8 mouse cellular contexts compared by ENCODE assay signal in genomic region chr19:4854552-4855469, GRCm38 (mm10). TPM values are rescaled to one million over a fixed set of nuclear protein-coding genes. Genes with fewer than 3 reads are reported as not detected.
DNase-seq lines count a peak whose midpoint lies in the region; ATAC-seq and TF ChIP-seq lines count a peak whose summit lies in the region.

TSS of gene Ctsf (plus strand) at chr19:4855130.

- H3K4me2 ChIP-seq in liver, postnatal 0 days (ENCODE audit: low read depth, low read length), result peak within 1 kb of the TSS; percentile 95

- ATAC-seq in liver, postnatal 0 days, result peak; percentile 70

- 5% methylated on average over 45 of the region's 45 CpGs for WGBS in liver, postnatal 0 days (ENCODE audit: insufficient replicate concordance)
- WGBS in olfactory bulb, adult 2 months, result 2% methylated on average over 45 of the region's 45 CpGs

- TF ChIP-seq EP300 in liver, postnatal 0 days (IDR thresholded peaks at IDR 0.05; ENCODE audit: low read depth), result no peak

- H3K36me3 ChIP-seq in liver, postnatal 0 days (replicated peaks; ENCODE audit: insufficient read depth, low read length), result peaks cover 4% of the 10 kb centered on the region; the same call in 1 of the 2 replicates

- peak; percentile 61 for TF ChIP-seq POLR2A in olfactory bulb, adult 2 months (IDR thresholded peaks at IDR 0.05; ENCODE audit: insufficient read depth, low read depth, low read length)

- H3K27ac ChIP-seq in layer of hippocampus, adult 2 months, result peak within 1 kb of the TSS; percentile 95
- peak within 1 kb of the TSS; percentile 60; the same call in 1 of the 2 replicates for H3K27ac ChIP-seq in liver, postnatal 0 days (ENCODE audit: low read depth)
- peak within 1 kb of the TSS; percentile 73 for H3K27ac ChIP-seq in olfactory bulb, adult 2 months (ENCODE audit: insufficient read depth, low read depth, low read length)

- no peak; the same call in 1 of the 2 replicates for TF ChIP-seq CTCF in layer of hippocampus, adult 2 months (conservative IDR thresholded peaks at IDR 0.05)
- TF ChIP-seq CTCF in liver, postnatal 0 days (IDR thresholded peaks at IDR 0.05; ENCODE audit: low read depth), result no peak
- TF ChIP-seq CTCF in olfactory bulb, adult 2 months (IDR thresholded peaks at IDR 0.05; ENCODE audit: insufficient read depth, low read depth, low read length), result no peak

- DNase-seq in R1 (ENCODE audit: low read depth, low spot score), result peak; percentile 83
- DNase-seq in cerebellum, postnatal 14 days, result peak; percentile 94 to 95
- peak; percentile 86 to 93 for DNase-seq in frontal cortex, adult 2 months (ENCODE audit: extremely low spot score in 1 of 2, low spot score in 1 of 2)
- peak; percentile 85 for DNase-seq in heart, postnatal 4 days
- peak; percentile 91 for DNase-seq in layer of hippocampus, adult 2 months (ENCODE audit: low spot score in 2 of 2)
- DNase-seq in liver, postnatal 0 days, result peak; percentile 77
- peak; percentile 89 for DNase-seq in testis, postnatal 10 days (ENCODE audit: low spot score)

- peaks cover 26% of the 10 kb centered on the region for H3K27me3 ChIP-seq in liver, postnatal 0 days (ENCODE audit: insufficient read depth, low read length)

- peak within 1 kb of the TSS; percentile 75 for H3K4me3 ChIP-seq in layer of hippocampus, adult 2 months
- H3K4me3 ChIP-seq in liver, postnatal 0 days (ENCODE audit: low read depth, low read length), result peak within 1 kb of the TSS; percentile 60
- peak within 1 kb of the TSS; percentile 67 for H3K4me3 ChIP-seq in olfactory bulb, adult 2 months (ENCODE audit: insufficient read depth, low read depth, low read length)

- no peaks in the 10 kb centered on the region for H3K9me3 ChIP-seq in liver, postnatal 0 days (ENCODE audit: low read length)

- peaks cover 30% of the 10 kb centered on the region for H3K4me1 ChIP-seq in liver, postnatal 0 days (ENCODE audit: insufficient read depth)
- H3K4me1 ChIP-seq in olfactory bulb, adult 2 months (ENCODE audit: control insufficient read depth, insufficient read depth, low read length), result peaks cover 17% of the 10 kb centered on the region

- peak within 1 kb of the TSS; percentile 71 for H3K9ac ChIP-seq in liver, postnatal 0 days (replicated peaks)

RNA-seq across cellular contexts. Expression of gene Ctsf, which starts in this region (rescaled TPM):
- 138 and 145 TPM in 2 replicates for polyA plus RNA-seq in frontal cortex, adult 2 months (2012; rRNA removed)
- 10 to 100 TPM; 24.9 to 25.9 TPM for total RNA-seq in heart, postnatal 4 days (2021)
- 100 to 1,000 TPM; 108 to 114 TPM for total RNA-seq in layer of hippocampus, adult 2 months (2021)
- polyA plus RNA-seq in liver, postnatal 0 days (2015; fragmentation: Nextera tagmentation; extraction: Ambion mirVana), result 49.4 and 54.4 TPM in 2 replicates
- polyA plus RNA-seq in olfactory bulb, adult 2 months (2012; ENCODE audit: insufficient read depth, insufficient read length, low replicate concordance, missing spikeins), result not detected in 2 replicates

Comparison
In these comparisons a context has a peak if more than half of its experiments do, and no peak if none do; other contexts are left out.
1. Peak in every context shown above with its lines: DNase-seq, ATAC-seq, H3K4me3 ChIP-seq and H3K27ac ChIP-seq.
2. RNA of gene Ctsf (total RNA-seq): 108 to 114 TPM in layer of hippocampus, adult 2 months; 24.9 to 25.9 TPM in heart, postnatal 4 days; every median in the first group is over 4 times any median in the second.
3. RNA of gene Ctsf (polyA plus RNA-seq): 138 to 145 TPM in frontal cortex, adult 2 months and 49.4 to 54.4 TPM in liver, postnatal 0 days; not detected in olfactory bulb, adult 2 months; every median in the first group is over 10 times any median in the second.